Mouse (Mus musculus): ENCODE results near the gene Guk1. TPM values are rescaled to one million over a fixed set of nuclear protein-coding genes. Genes with fewer than 3 reads are reported as not detected.
A peak's percentile ranks its signal among the peaks of the same experiment; 100 is the strongest.

Guk1 gene
- total RNA-seq (2017): 26.8 and 36.6 TPM in 2 replicates

GRCm38 (mm10) chr11:59192059-59192386, at the start of gene Guk1:
Gene Guk1 (minus strand): TSS chr11:59192212.
- no peak for ATAC-seq (replicated peaks; ENCODE audit: low read depth, poor library complexity, severe bottlenecking)

DNA sequence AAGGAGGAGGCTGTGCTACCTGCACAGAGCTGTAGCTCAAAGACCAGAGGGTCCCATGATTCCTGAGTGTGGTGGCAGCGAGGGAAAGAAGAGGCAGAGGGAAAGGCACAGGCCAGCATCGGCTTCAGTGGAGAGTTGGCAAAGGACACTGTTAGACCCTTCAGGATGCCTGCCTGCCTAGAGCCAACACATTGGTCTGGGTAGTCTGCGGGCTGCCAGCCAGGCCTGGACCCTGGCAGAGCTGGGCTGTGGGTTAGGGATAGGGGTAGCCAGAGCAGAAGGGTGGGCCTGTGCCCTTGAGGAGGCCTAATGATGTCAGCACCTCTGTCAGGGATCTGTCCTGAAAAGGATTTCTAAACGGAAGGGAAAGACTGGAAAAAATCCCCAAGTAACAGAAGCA, 47.8 kb upstream of the Guk1 start:
- no peak for ATAC-seq (replicated peaks; ENCODE audit: low read depth, poor library complexity, severe bottlenecking)

GRCm38 (mm10) chr11:59239428-59239785, 47.4 kb upstream of the Guk1 start:
- no peak for ATAC-seq (replicated peaks; ENCODE audit: low read depth, poor library complexity, severe bottlenecking)

DNA sequence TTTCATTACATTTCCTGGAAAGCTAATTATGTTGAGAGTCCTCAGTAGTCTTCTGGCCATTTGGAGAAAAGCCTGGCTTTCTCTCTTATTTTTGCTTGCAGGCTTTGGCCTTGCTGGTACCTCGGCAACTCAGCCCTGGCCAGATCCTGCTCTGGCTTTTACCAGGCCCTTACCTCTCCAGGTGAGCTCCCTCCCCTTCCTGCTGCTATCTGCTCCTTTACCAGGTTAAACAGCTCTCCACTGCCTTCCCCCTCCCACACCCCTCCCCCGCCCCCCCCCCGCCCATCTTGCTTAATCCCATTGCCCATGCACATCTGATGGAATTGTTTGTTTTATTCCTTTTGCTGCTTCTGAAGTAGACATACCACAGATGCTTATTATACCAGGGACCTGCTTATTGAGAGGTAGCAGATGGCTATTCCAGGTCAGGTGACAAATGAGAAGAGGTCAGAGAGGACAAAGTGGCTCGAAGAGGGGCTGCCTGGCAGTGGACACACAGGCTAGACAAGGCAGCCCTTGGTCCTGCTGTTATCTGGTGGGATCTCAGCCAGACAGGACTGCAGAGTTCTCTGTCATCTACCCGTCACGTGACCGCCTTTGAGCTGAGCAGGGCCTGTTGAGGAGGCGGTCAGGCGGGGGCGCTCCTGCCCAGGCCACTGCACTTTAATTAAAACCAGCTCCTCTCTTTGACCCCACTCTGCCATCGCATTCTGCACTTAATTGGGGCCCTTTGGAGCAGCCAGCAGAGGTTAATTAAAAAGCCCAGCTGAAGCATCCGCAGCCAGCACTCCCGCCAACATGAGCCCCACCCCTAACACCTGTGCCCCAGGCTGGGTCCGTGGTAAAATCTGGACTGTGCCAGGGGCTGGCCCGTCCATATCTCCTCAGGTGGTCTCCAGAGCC, 46.8 kb upstream of the Guk1 start:
- ATAC-seq (replicated peaks; ENCODE audit: low read depth, poor library complexity, severe bottlenecking): peak; percentile 86

GRCm38 (mm10) chr11:59232797-59233196, 40.8 kb upstream of the Guk1 start:
- ATAC-seq (replicated peaks; ENCODE audit: low read depth, poor library complexity, severe bottlenecking): no peak

- peak; percentile 43 for ATAC-seq (replicated peaks; ENCODE audit: low read depth, poor library complexity, severe bottlenecking)
Measured at GRCm38 (mm10) chr11:59230144-59230760, 38.2 kb upstream of the Guk1 start.

DNA sequence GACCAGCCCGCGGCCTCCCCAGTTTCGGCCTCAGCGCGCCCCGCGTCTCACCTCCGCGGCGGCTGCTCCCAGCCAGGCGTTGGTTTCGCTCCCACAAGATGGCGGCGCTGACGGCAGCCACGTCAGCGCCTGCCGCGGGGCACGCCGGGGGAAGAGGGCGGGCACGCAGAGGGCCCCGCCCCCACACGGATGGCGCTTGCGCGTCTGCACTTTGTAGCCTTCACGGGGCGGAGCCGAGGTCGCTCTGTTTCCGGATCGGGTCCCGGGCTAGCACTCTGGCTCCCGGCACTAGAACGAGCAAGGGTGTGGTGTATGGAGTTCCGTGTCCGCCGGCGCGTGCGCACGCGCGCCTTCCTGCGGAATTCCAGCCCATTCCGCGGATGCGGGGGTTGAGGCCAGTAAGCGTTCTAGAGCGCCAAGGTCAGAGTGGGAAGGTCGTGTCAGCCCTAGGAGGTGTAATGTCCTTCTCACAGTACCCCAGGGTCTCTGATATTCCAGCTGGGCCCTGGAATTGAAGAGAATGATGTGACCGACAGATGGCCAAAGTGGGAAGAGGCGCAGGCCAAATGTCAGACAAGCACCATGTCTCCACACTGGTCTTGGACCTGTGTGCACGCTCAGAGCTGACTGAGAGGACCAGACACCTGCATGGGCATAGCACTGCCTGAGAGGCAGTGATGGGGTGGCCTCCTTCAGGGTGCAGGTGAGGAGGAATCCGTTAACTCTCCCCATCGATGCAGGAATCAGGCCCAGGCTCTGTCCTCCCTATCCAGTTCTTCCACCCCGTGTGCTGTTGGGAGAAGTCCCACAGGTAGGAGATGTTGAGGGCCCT, 36.3 kb upstream of the Guk1 start, which contains the start of gene Arf1:
Gene Arf1, minus strand, starts transcription at position 149 of the 832 bp plus-strand sequence.
- ATAC-seq (replicated peaks; ENCODE audit: low read depth, poor library complexity, severe bottlenecking): peak; percentile 84

DNA sequence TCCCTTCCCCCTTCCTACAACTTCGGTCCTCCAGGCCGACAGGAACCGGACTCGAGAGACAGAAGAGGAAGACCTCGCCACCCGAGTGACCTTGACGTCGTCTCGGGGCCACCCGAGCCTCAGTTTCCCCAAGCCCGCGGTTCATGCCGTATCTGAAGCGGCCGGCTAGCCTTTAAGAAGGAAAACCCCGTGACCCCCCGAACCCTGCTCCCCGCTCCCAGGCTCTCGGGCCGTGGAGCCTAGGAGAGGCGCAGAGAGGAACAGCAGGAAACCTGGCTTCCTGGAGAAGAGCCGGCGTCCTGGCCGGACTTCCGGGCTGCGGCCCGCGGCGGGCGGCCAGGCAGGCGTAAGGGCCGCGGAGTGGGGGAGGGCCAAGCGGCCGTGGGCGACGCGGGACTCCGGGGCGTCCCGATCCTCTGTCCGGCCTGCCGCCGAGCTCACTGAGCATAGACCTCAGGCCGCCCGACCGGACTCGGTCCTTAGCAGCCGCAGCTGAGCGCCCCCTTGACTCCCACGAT, 35.7 kb upstream of the Guk1 start:
- ATAC-seq (replicated peaks; ENCODE audit: low read depth, poor library complexity, severe bottlenecking): no peak

GRCm38 (mm10) chr11:59226787-59227603, 35.0 kb upstream of the Guk1 start:
- peak; percentile 19 for ATAC-seq (replicated peaks; ENCODE audit: low read depth, poor library complexity, severe bottlenecking)

DNA sequence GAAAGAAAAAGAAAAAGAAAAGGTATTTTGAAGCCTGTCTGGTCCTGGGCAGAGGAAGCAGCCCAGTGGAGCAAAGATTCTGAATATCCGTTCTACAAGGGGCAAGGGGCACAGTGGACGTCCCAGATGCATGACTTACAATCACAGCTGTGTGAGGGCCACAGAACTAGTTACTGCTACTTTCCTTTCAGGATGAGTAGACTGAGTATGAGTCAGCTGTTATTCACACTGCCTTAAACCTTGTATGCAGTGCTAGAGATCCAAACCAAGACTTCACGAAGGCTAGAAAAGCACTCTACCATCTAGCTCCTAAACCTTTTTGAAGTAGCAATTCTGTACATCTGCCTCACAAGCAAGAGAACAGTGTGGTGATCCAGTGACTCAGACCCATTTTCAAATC, 34.2 kb upstream of the Guk1 start:
- ATAC-seq (replicated peaks; ENCODE audit: low read depth, poor library complexity, severe bottlenecking): no peak

DNA sequence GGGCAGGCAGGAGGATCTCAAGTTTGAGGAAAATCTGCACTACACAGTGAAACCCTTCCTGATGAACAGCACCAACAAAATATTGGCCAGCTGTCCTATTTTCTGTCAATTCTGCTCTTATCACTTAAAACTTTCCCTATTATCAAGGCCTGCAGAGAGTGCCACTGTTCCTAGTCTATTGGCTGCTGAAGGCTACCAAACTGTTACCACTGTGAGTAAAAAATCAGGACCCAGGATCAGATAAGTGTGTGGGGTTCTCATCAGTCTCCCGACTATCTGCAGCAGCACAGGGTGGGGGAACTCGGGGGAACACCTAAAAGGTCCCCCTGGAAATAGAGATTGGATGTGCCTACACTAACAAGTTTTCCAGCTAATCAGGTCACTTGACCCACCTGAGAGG, 33.2 kb upstream of the Guk1 start:
- no peak for ATAC-seq (replicated peaks; ENCODE audit: low read depth, poor library complexity, severe bottlenecking)

DNA sequence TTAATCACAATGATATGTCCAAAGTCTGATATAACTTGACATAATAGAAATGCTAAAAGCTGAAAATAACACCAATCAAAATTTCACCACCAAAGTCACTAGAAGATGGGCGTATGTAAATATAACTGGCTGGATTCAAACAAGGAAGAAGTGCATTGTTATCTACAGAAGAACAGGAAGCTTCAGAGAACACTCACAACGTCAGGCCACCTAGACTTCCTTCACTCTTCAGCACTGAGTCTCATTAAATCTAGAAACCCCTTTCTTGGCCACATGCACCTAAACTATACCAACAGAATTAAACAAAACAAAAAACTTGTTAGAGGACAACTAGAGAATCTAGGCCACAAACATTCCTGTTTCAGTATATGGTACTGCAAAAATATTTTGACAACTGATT, 32.5 kb upstream of the Guk1 start:
- no peak for ATAC-seq (replicated peaks; ENCODE audit: low read depth, poor library complexity, severe bottlenecking)

GRCm38 (mm10) chr11:59224025-59224424, 32.0 kb upstream of the Guk1 start:
- ATAC-seq (replicated peaks; ENCODE audit: low read depth, poor library complexity, severe bottlenecking): no peak

DNA sequence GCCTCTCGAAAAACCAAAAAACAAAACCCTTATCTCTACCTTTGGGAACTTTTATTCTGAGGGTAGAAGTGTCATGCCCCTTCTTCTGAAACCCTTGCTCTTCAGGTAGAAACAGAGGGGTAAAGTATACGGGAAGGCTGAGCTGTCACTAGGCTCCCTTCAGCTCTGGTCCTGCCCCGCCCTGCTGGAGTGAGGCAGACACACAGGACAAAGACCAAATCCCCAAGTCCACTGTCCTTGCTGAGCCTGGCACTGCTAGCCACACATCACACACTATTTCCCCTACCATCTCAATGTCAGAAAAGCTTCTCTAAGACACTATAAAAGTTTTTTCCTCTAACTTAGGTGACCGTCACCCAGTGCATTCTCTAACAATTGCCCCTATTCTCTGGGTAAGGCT, 30.3 kb upstream of the Guk1 start:
- no peak for ATAC-seq (replicated peaks; ENCODE audit: low read depth, poor library complexity, severe bottlenecking)

- peak; percentile 16; the same call in 1 of the 2 replicates for ATAC-seq (replicated peaks; ENCODE audit: low read depth, poor library complexity, severe bottlenecking)
Measured at GRCm38 (mm10) chr11:59221604-59222003, 29.6 kb upstream of the Guk1 start.

GRCm38 (mm10) chr11:59219064-59219463, 27.1 kb upstream of the Guk1 start:
- ATAC-seq (replicated peaks; ENCODE audit: low read depth, poor library complexity, severe bottlenecking): 0 out of 2 replicates have a peak, but pooled peaks have one; percentile 44

DNA sequence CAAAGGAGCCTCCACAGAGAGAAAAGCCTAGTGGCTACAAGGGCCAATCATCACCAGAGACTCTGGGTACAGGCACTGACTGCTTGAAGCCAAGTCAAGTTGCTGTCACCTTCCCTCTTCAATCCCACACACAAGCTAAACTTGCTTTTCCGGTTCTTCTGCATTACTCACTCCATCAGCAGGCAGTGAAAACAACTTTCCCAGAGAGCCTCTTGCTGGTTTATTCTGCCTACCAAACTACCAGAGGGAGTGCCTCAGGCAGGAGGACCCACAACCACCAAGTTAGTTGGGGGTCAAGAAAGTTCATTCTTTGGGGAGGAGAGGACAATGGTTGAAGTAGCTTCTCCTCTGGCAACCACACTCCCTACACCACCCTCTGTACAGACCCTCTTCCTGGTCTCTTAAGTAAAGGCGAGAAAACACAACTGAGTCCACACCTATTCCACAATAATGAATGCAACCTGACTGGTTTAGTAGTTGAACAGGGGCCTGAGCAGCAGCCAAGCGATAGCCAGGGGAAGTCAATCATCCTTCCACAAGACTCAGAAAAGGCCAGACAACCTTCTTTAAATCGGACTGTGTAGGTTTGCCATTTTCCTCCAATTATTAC, 26.5 kb upstream of the Guk1 start:
- ATAC-seq (replicated peaks; ENCODE audit: low read depth, poor library complexity, severe bottlenecking): no peak

DNA sequence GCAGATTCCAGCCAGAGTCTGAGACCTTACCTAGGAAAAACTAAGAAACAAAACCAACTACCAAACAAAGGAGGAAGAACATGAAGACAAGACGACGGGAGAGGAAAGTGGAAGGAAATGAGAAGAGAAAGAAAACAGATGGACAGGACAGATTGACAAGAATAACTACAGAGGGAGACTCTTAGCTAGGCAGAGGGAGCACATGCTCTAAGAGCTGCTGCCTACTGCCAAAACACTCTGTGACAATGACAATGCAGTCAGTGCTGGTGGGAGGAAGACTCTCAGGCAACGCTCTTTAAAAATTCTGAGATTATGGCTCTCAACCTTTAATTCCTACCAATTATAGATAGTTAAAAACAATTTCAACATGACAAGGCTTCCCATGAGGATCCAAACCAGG, 24.9 kb upstream of the Guk1 start:
- ATAC-seq (replicated peaks; ENCODE audit: low read depth, poor library complexity, severe bottlenecking): peak; percentile 30

GRCm38 (mm10) chr11:59212892-59213494, 21.0 kb upstream of the Guk1 start:
- no peak for ATAC-seq (replicated peaks; ENCODE audit: low read depth, poor library complexity, severe bottlenecking)

Data from common myeloid progenitor, adult 5-6 weeks (primary cell).